Mouse (Mus musculus): ENCODE results near the gene Serpinb1c. TPM values are rescaled to one million over a fixed set of nuclear protein-coding genes. Genes with fewer than 3 reads are reported as not detected.

Serpinb1c gene
- total RNA-seq, 2 experiments from 2014 or later = not detected

Other genes starting within 250 kb of the Serpinb1c start
- gene Mylk4, start 114.3 kb downstream of the Serpinb1c start, total RNA-seq (2015; ENCODE audit: low replicate concordance) = 0.21 TPM in 1 of 2 replicates, not detected in the other
- gene Mylk4, start 114.3 kb downstream of the Serpinb1c start, total RNA-seq (2017; ENCODE audit: low replicate concordance) = not detected in 2 replicates
- gene Wrnip1, start 96.2 kb downstream of the Serpinb1c start, total RNA-seq (2015; ENCODE audit: low replicate concordance) = 2.7 and 7.5 TPM in 2 replicates
- gene Wrnip1, start 96.2 kb downstream of the Serpinb1c start, total RNA-seq (2017; ENCODE audit: low replicate concordance) = 18.2 and 20.5 TPM in 2 replicates
- gene D930007J09Rik, start 95.4 kb downstream of the Serpinb1c start, total RNA-seq (2015; ENCODE audit: low replicate concordance) = not detected in 2 replicates
- gene D930007J09Rik, start 95.4 kb downstream of the Serpinb1c start, total RNA-seq (2017; ENCODE audit: low replicate concordance) = not detected in 2 replicates
- 141 and 144 TPM in 2 replicates for gene Serpinb1a, start 47.0 kb downstream of the Serpinb1c start, total RNA-seq (2015; ENCODE audit: low replicate concordance)
- 133 and 225 TPM in 2 replicates for gene Serpinb1a, start 47.0 kb downstream of the Serpinb1c start, total RNA-seq (2017; ENCODE audit: low replicate concordance)
- 24.2 and 40.5 TPM in 2 replicates for gene Serpinb6b, start 67.0 kb upstream of the Serpinb1c start, total RNA-seq (2015; ENCODE audit: low replicate concordance)
- gene Serpinb6b, start 67.0 kb upstream of the Serpinb1c start, total RNA-seq (2017; ENCODE audit: low replicate concordance) = 25.4 and 36.4 TPM in 2 replicates
- gene Serpinb9, start 105.0 kb upstream of the Serpinb1c start, total RNA-seq (2015; ENCODE audit: low replicate concordance) = 10.9 and 13.3 TPM in 2 replicates
- 10.1 and 11.4 TPM in 2 replicates for gene Serpinb9, start 105.0 kb upstream of the Serpinb1c start, total RNA-seq (2017; ENCODE audit: low replicate concordance)
- gene Serpinb9b, start 129.2 kb upstream of the Serpinb1c start, total RNA-seq (2015; ENCODE audit: low replicate concordance) = 0.63 TPM in 1 of 2 replicates, not detected in the other
- gene Serpinb9b, start 129.2 kb upstream of the Serpinb1c start, total RNA-seq (2017; ENCODE audit: low replicate concordance) = not detected in 2 replicates
- gene Serpinb1b, start 180.4 kb upstream of the Serpinb1c start, total RNA-seq (2015; ENCODE audit: low replicate concordance) = not detected in 2 replicates
- not detected in 2 replicates for gene Serpinb1b, start 180.4 kb upstream of the Serpinb1c start, total RNA-seq (2017; ENCODE audit: low replicate concordance)

Measured in erythroblast, adult 5-6 weeks (primary cell).